Mouse (Mus musculus) induced T-regulatory cell, adult 2 months (primary cell): ENCODE measurements around the gene B3gntl1.

Experiments used
- DNase-seq: peaks from one replicate; pipeline ENCODE4 v3.0.0-alpha.2; 2012; ENCODE audit warnings: low read depth

B3gntl1 gene

GRCm38 (mm10) chr11:121672990-121673572, at the start of gene B3gntl1:
TSS of gene B3gntl1 (minus strand) at chr11:121673153.
- peak; percentile 100 for DNase-seq

GRCm38 (mm10) chr11:121722434-121722833, 49.5 kb upstream of the B3gntl1 start:
- no peak for DNase-seq

- DNase-seq, result no peak
Measured at GRCm38 (mm10) chr11:121720752-121721151, 47.8 kb upstream of the B3gntl1 start.

GRCm38 (mm10) chr11:121717724-121718123, 44.8 kb upstream of the B3gntl1 start:
- no peak for DNase-seq

GRCm38 (mm10) chr11:121714745-121715485, 42.0 kb upstream of the B3gntl1 start:
- no peak for DNase-seq

GRCm38 (mm10) chr11:121713569-121713968, 40.6 kb upstream of the B3gntl1 start:
- DNase-seq, result no peak

- DNase-seq, result no peak
Measured at GRCm38 (mm10) chr11:121712987-121713386, 40.0 kb upstream of the B3gntl1 start.

GRCm38 (mm10) chr11:121710245-121710644, 37.3 kb upstream of the B3gntl1 start:
- no peak for DNase-seq

- no peak for DNase-seq
Measured at GRCm38 (mm10) chr11:121709278-121709677, 36.3 kb upstream of the B3gntl1 start.

- DNase-seq, result peak; percentile 86
Measured at GRCm38 (mm10) chr11:121706521-121707005, 33.6 kb upstream of the B3gntl1 start.

- DNase-seq, result peak; percentile 68
Measured at GRCm38 (mm10) chr11:121703619-121704215, 30.8 kb upstream of the B3gntl1 start.

GRCm38 (mm10) chr11:121702895-121703618, 30.1 kb upstream of the B3gntl1 start:
- peak; percentile 79 for DNase-seq

GRCm38 (mm10) chr11:121702111-121702894, 29.4 kb upstream of the B3gntl1 start:
- peak; percentile 65 for DNase-seq

- no peak for DNase-seq
Measured at GRCm38 (mm10) chr11:121701244-121701643, 28.3 kb upstream of the B3gntl1 start, which contains the start of gene Metrnl. TSS of gene Metrnl (plus strand) at chr11:121701544.

- no peak for DNase-seq
Measured at GRCm38 (mm10) chr11:121698381-121698955, 25.5 kb upstream of the B3gntl1 start.

GRCm38 (mm10) chr11:121697271-121697670, 24.3 kb upstream of the B3gntl1 start:
- DNase-seq, result no peak

GRCm38 (mm10) chr11:121695304-121696064, 22.5 kb upstream of the B3gntl1 start:
- DNase-seq, result no peak

GRCm38 (mm10) chr11:121688024-121688423, 15.1 kb upstream of the B3gntl1 start:
- DNase-seq, result no peak

- DNase-seq, result no peak
Measured at GRCm38 (mm10) chr11:121686674-121687073, 13.7 kb upstream of the B3gntl1 start.

- no peak for DNase-seq
Measured at GRCm38 (mm10) chr11:121686091-121686490, 13.1 kb upstream of the B3gntl1 start.
